Mouse (Mus musculus) lung, adult 10 weeks (tissue): ENCODE measurements around the gene Gm47289. TPM values are rescaled to one million over a fixed set of nuclear protein-coding genes. Genes with fewer than 3 reads are reported as not detected.

Source experiments
- polyA plus RNA-seq: library from polyadenylated mRNA; stranded (reverse); fragments of 350-450 nt; fragmentation: Illumina TruSeq; extraction: RNeasy Lipid Tissue Mini Kit (QIAGEN cat#74804); gene quantifications from one replicate; pipeline ENCODE4 v1.2.3, GENCODE M21; 2014; ENCODE audit warnings: low read depth, low replicate concordance; ENCODE audit not compliant: insufficient read depth

The Gm47289 gene
- polyA plus RNA-seq: not detected

DNA sequence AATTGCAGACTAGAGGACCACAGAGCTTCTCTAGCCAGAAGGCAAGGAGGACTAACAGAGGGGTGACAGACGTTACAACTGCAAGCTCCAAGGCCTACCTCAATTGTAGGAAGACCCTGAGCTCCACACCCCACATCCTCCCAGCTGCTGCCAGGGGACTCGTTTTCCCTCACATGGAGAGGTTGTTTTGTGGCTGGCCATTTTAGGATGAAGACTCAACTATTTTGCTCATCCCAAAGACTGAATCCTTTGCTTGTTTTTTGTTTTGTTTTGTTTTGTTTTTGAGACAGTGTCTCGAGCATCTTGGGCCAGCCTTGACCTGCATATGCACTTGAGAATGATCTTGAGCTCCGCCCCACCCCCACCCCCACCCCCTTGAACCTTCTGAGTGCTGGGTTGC lies at the start of gene Gm47289:
TSS of gene Gm47289 (plus strand) at position 301 of the 400 bp plus-strand sequence.

DNA sequence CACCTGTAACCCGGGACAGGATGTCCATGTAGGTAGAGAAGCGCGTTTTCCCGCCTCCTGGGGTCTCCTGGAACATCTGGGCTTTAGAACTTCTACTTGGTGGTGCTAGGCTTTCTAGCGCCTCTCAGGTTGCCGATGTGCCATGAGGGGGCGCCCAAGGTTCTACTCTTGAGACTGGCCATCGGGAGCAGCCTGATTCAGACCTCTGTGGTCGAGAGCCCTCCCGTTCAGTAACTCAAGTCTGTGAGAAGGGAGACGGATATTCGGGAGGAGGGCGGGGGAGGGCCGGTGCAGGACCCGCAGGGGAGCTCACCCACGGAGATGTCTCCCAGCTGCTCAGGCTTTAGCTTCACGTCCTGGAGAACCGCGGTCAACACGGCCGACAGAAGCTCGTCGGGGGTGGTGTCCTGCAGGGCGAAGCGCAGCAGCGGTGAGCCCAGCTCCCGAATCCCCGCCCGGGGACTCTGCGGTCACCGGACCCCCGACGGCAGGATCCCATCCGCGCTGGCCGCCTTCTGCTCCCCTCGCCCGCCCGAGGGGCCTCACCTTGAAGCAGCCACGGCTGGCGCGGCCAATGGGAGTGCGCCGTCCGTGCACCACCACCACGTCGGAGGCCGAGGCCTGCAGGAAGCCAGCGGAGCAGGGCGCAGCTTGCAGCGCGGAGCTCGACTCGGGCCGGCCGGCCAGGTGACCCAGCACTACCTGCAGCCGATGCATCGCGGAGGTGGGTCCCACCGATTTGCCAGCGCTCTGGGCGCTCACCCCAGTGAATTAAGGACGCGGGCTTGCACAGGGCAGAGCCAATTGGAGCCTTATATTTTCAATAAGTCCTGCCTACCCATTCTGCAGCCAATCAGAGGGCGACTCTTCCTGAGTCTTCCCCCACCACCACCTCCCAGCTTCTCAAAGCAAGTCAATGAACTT lies 2.4 kb upstream of the Gm47289 start, which contains the start of gene Acaa1b:
TSS of gene Acaa1b (minus strand) at position 816 of the 924 bp plus-strand sequence.

DNA sequence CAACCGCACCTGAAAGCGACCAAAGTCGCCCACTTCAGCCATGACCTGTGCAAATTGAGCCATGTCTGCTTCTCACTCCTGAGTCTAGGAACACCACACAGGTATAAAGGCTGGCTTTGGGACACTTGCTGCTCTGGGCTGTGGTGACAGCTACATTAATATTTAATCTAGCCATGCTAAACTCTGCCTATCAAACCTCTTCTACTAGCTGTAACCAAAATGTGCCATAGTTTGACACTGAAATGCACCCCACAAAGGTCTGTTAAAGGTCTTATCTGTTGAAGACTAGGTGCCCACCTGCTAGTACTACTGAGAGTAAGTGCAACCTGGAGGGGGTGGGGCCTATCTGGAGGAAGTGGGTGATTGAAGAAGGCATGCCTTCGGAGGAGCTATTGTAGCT lies 50.0 kb downstream of the Gm47289 start, which contains the start of gene Slc22a13:
TSS of gene Slc22a13 (minus strand) at position 101 of the 400 bp plus-strand sequence.

Other genes with a start within 250 kb of the Gm47289 start
- gene Ctdspl, start 232.7 kb upstream of the Gm47289 start, polyA plus RNA-seq: 28.4 TPM
- 10.7 TPM for gene Vill, start 106.4 kb upstream of the Gm47289 start, polyA plus RNA-seq
- 6.0 TPM for gene Plcd1, start 65.7 kb upstream of the Gm47289 start, polyA plus RNA-seq
- gene Dlec1, start 56.7 kb upstream of the Gm47289 start, polyA plus RNA-seq: 2.2 TPM
- 11.7 TPM for gene Acaa1b, start 2.1 kb upstream of the Gm47289 start, polyA plus RNA-seq
- not detected for gene Slc22a13, start 49.9 kb downstream of the Gm47289 start, polyA plus RNA-seq
- 17.2 TPM for gene Oxsr1, start 163.3 kb downstream of the Gm47289 start, polyA plus RNA-seq
- 104 TPM for gene Acaa1a, start 180.5 kb downstream of the Gm47289 start, polyA plus RNA-seq
- gene Myd88, start 182.2 kb downstream of the Gm47289 start, polyA plus RNA-seq: 35.8 TPM
- 1.7 TPM for gene Xylb, start 198.2 kb downstream of the Gm47289 start, polyA plus RNA-seq
- gene Slc22a14, start 206.4 kb downstream of the Gm47289 start, polyA plus RNA-seq: 1.2 TPM
- gene Acvr2b, start 243.0 kb downstream of the Gm47289 start, polyA plus RNA-seq: 1.6 TPM